Mouse (Mus musculus) myocyte (in vitro differentiated cells): Measurements from ENCODE around the gene Abhd17c. TPM values are rescaled to one million over a fixed set of nuclear protein-coding genes. Genes with fewer than 3 reads are reported as not detected.

ENCODE experiments used
- H3K27me3 ChIP-seq: one replicate; pipeline ENCODE4 v1.6.1; 2011; ENCODE audit not compliant: control insufficient read depth, insufficient read depth, insufficient read length
- H3K36me3 ChIP-seq: one replicate; pipeline ENCODE4 v1.6.1; 2011; ENCODE audit not compliant: control insufficient read depth, insufficient read depth
- H3K4me2 ChIP-seq: one replicate; pipeline ENCODE4 v1.6.1; 2011; ENCODE audit warnings: low read depth, control low read depth
- H3K4me3 ChIP-seq: one replicate; pipeline ENCODE4 v1.5.1; 2011; ENCODE audit warnings: mild to moderate bottlenecking, control low read depth, moderate library complexity
- H3K79me2 ChIP-seq: one replicate; pipeline ENCODE4 v1.6.1; 2011; ENCODE audit not compliant: control insufficient read depth, insufficient read depth
- H3ac ChIP-seq: one replicate; pipeline ENCODE4 v1.6.1; 2011; ENCODE audit not compliant: control insufficient read depth, insufficient read length
- CEBPB ChIP-seq: IDR thresholded peaks from 2 replicates; pipeline ENCODE4 v1.6.1; 2011; ENCODE audit warnings: mild to moderate bottlenecking, moderate library complexity; ENCODE audit not compliant: poor library complexity, insufficient read depth, severe bottlenecking
- E2F4 ChIP-seq: IDR thresholded peaks from one replicate; pipeline ENCODE4 v1.6.1; 2011; ENCODE audit warnings: mild to moderate bottlenecking, control low read depth, moderate library complexity; ENCODE audit not compliant: insufficient read depth
- MAX ChIP-seq: IDR thresholded peaks from one replicate; pipeline ENCODE4 v1.6.1; 2011; ENCODE audit warnings: low read depth, mild to moderate bottlenecking, control low read depth
- MYOD1 ChIP-seq, 3 experiments: IDR thresholded peaks; one replicate each; pipeline ENCODE4 v1.6.1; 2011; ENCODE audit warnings: control low read depth in 2 of 3, low read depth in 2 of 3, mild to moderate bottlenecking in 2 of 3, moderate library complexity in 1 of 3; ENCODE audit not compliant: insufficient read length in 2 of 3, control insufficient read depth in 1 of 3
- MYOG ChIP-seq, 3 experiments: IDR thresholded peaks; one replicate each; pipeline ENCODE4 v1.6.1; 2011; ENCODE audit warnings: control low read depth in 2 of 3, low read depth in 2 of 3, mild to moderate bottlenecking in 2 of 3; ENCODE audit not compliant: insufficient read length in 2 of 3, control insufficient read depth in 1 of 3, insufficient read depth in 1 of 3
- POLR2A ChIP-seq: IDR thresholded peaks from one replicate; pipeline ENCODE4 v1.6.1; 2011; ENCODE audit warnings: low read depth, mild to moderate bottlenecking, control low read depth, moderate library complexity; ENCODE audit not compliant: insufficient read length
- POLR2AphosphoS2 ChIP-seq: IDR thresholded peaks from one replicate; pipeline ENCODE4 v1.6.1; 2011; ENCODE audit warnings: low read depth, control low read depth; ENCODE audit not compliant: insufficient read length
- REST ChIP-seq: IDR thresholded peaks from one replicate; pipeline ENCODE4 v1.6.1; 2011; ENCODE audit warnings: mild to moderate bottlenecking, control low read depth, moderate library complexity; ENCODE audit not compliant: insufficient read depth, insufficient read length
- SRF ChIP-seq: IDR thresholded peaks from one replicate; pipeline ENCODE4 v1.6.1; 2011; ENCODE audit warnings: low read depth; ENCODE audit not compliant: control insufficient read depth, insufficient read length
- TCF12 ChIP-seq: IDR thresholded peaks from one replicate; pipeline ENCODE4 v1.6.1; 2011; ENCODE audit warnings: mild to moderate bottlenecking, control low read depth; ENCODE audit not compliant: poor library complexity, insufficient read depth, severe bottlenecking
- TCF3 ChIP-seq: IDR thresholded peaks from one replicate; pipeline ENCODE4 v1.6.1; 2011; ENCODE audit warnings: low read depth, control low read depth; ENCODE audit not compliant: insufficient read length
- USF1 ChIP-seq: IDR thresholded peaks from one replicate; pipeline ENCODE4 v1.6.1; 2011; ENCODE audit warnings: low read depth, mild to moderate bottlenecking, control low read depth, moderate library complexity
- polyA plus RNA-seq: library from polyadenylated mRNA; unstranded; fragments of >200 nt; fragmentation: generic; extraction: Trizol; gene quantifications from one replicate; pipeline ENCODE4 v1.2.1, GENCODE M21; 2012; ENCODE audit warnings: missing spikeins

Abhd17c gene
- polyA plus RNA-seq, 1 experiment = 32.4 TPM

- Histone ChIP-seq H3K36me3 (peaks cover 7% of the 10 kb centered on the region), H3K4me2 (no peak overlapping the region), H3K4me3 (no peak overlapping the region), H3ac (no peak overlapping the region), H3K27me3 (no peaks in the 10 kb centered on the region), H3K79me2 (peaks cover 88% of the 10 kb centered on the region)
- TF ChIP-seq USF1 (no peak), POLR2A (no peak), MYOD1 (IDR thresholded peaks at IDR 0.05; ENCODE audit: control insufficient read depth in 1 of 3, insufficient read length in 2 of 3, low read depth in 2 of 3) (peak in 1 of 3 experiments; percentile 56), CEBPB (no peak)
These were observed 34.1 kb downstream of the Abhd17c start for GRCm38 (mm10) chr7:84117543-84118122.

- Histone ChIP-seq H3K36me3 (peaks cover 7% of the 10 kb centered on the region), H3K4me3 (no peak overlapping the region), H3K4me2 (no peak overlapping the region), H3ac (no peak overlapping the region), H3K79me2 (peaks cover 80% of the 10 kb centered on the region), H3K27me3 (no peaks in the 10 kb centered on the region)
- TF ChIP-seq POLR2AphosphoS2 (no peak), MYOD1 (IDR thresholded peaks at IDR 0.05; ENCODE audit: control insufficient read depth in 1 of 3, insufficient read length in 2 of 3, low read depth in 2 of 3) (no peak), MYOG (IDR thresholded peaks at IDR 0.05; ENCODE audit: control insufficient read depth in 1 of 3, insufficient read depth in 1 of 3, insufficient read length in 2 of 3, low read depth in 2 of 3) (no peak), E2F4 (no peak), CEBPB (no peak), MAX (no peak), TCF3 (no peak), USF1 (no peak), REST (no peak), POLR2A (no peak), SRF (no peak), TCF12 (no peak)
These were observed 34.8 kb downstream of the Abhd17c start for GRCm38 (mm10) chr7:84116621-84117542.

- TF ChIP-seq MYOD1 (IDR thresholded peaks at IDR 0.05; ENCODE audit: control insufficient read depth in 1 of 3, insufficient read length in 2 of 3, low read depth in 2 of 3) = no peak
- no peak for TF ChIP-seq TCF3
- no peak for TF ChIP-seq SRF
- TF ChIP-seq TCF12 = no peak
- no peak for TF ChIP-seq USF1
- no peak for TF ChIP-seq E2F4
- no peak for TF ChIP-seq POLR2A
- no peak for TF ChIP-seq MYOG (IDR thresholded peaks at IDR 0.05; ENCODE audit: control insufficient read depth in 1 of 3, insufficient read depth in 1 of 3, insufficient read length in 2 of 3, low read depth in 2 of 3)
- TF ChIP-seq MAX = no peak
- TF ChIP-seq REST = no peak
- no peak for TF ChIP-seq POLR2AphosphoS2
- no peak for TF ChIP-seq CEBPB
- H3ac ChIP-seq = no peak overlapping the region
- peaks cover 79% of the 10 kb centered on the region for H3K79me2 ChIP-seq
- H3K4me2 ChIP-seq = no peak overlapping the region
- no peaks in the 10 kb centered on the region for H3K27me3 ChIP-seq
- H3K4me3 ChIP-seq = no peak overlapping the region
- peaks cover 7% of the 10 kb centered on the region for H3K36me3 ChIP-seq
These were observed 36.3 kb downstream of the Abhd17c start for GRCm38 (mm10) chr7:84115385-84115784.

- TF ChIP-seq USF1 = no peak
- TF ChIP-seq REST = no peak
- no peak for TF ChIP-seq MYOD1 (IDR thresholded peaks at IDR 0.05; ENCODE audit: control insufficient read depth in 1 of 3, insufficient read length in 2 of 3, low read depth in 2 of 3)
- no peak for TF ChIP-seq TCF3
- no peak for TF ChIP-seq CEBPB
- no peak for TF ChIP-seq MYOG (IDR thresholded peaks at IDR 0.05; ENCODE audit: control insufficient read depth in 1 of 3, insufficient read depth in 1 of 3, insufficient read length in 2 of 3, low read depth in 2 of 3)
- no peak for TF ChIP-seq TCF12
- TF ChIP-seq POLR2AphosphoS2 = no peak
- TF ChIP-seq MAX = no peak
- TF ChIP-seq SRF = no peak
- no peak for TF ChIP-seq E2F4
- TF ChIP-seq POLR2A = no peak
These were observed 36.9 kb downstream of the Abhd17c start for GRCm38 (mm10) chr7:84114775-84115174.

More at GRCm38 (mm10) chr7:84114775-84115174, 36.9 kb downstream of the Abhd17c start:
- Histone ChIP-seq H3K4me2 (no peak overlapping the region), H3K36me3 (peaks cover 7% of the 10 kb centered on the region), H3ac (no peak overlapping the region), H3K79me2 (peaks cover 75% of the 10 kb centered on the region), H3K4me3 (no peak overlapping the region), H3K27me3 (no peaks in the 10 kb centered on the region)
